Mouse (Mus musculus) heart, embryonic 16.5 days (tissue): Measurements from ENCODE around the gene Fam160a1. TPM values are rescaled to one million over a fixed set of nuclear protein-coding genes. Genes with fewer than 3 reads are reported as not detected.

Experiments
- ATAC-seq: fragments of 200-750 bp; cut with Nextera tagmentation; replicated peaks from 2 replicates; pipeline ENCODE4 v1.8.0; 2017; ENCODE audit warnings: moderate number of reproducible peaks; ENCODE audit not compliant: insufficient read depth, low FRiP score; ENCODE audit errors: extremely low read depth
- H3K27ac ChIP-seq: fragments of 300-500 bp; sonication (generic); 2 replicates; pipeline ENCODE4 v1.5.1; 2014; ENCODE audit warnings: mild to moderate bottlenecking, low read length, control low read depth, moderate library complexity
- H3K27me3 ChIP-seq: fragments of 300-500 bp; sonication (generic); 2 replicates; pipeline ENCODE4 v1.6.1; 2014; ENCODE audit warnings: low read length, mixed read lengths; ENCODE audit not compliant: control insufficient read depth, insufficient read depth
- H3K36me3 ChIP-seq: fragments of 300-500 bp; sonication (generic); 2 replicates; pipeline ENCODE4 v1.6.1; 2014; ENCODE audit not compliant: control insufficient read depth, insufficient read depth
- H3K4me1 ChIP-seq: fragments of 300-500 bp; sonication (generic); 2 replicates; pipeline ENCODE4 v1.6.1; 2014; ENCODE audit warnings: low read length, mixed read lengths; ENCODE audit not compliant: control insufficient read depth, insufficient read depth
- H3K4me2 ChIP-seq: fragments of 300-500 bp; sonication (generic); 2 replicates; pipeline ENCODE4 v1.6.1; 2014; ENCODE audit warnings: low read depth, mild to moderate bottlenecking, control low read depth, low read length
- H3K4me3 ChIP-seq: fragments of 300-500 bp; sonication (generic); 2 replicates; pipeline ENCODE4 v1.5.1; 2014; ENCODE audit warnings: mild to moderate bottlenecking, control low read depth, low read length
- H3K9ac ChIP-seq: fragments of 300-500 bp; sonication (generic); 2 replicates; pipeline ENCODE4 v1.6.1; 2014; ENCODE audit warnings: low read length, control low read depth
- H3K9me3 ChIP-seq: fragments of 300-500 bp; sonication (generic); replicated peaks from 2 replicates; pipeline ENCODE4 v1.6.1; 2016; ENCODE audit warnings: low read length; ENCODE audit not compliant: control insufficient read depth
- WGBS: fragments of 180-500 bp; shearing (Covaris S2); extraction: QIAGEN DNeasy Blood & Tissue Kit; methylation state at CpG from one replicate; pipeline ENCODE4 v1.1.7; 2014; 5-methylcytosine and 5-hydroxymethylcytosine counted together
- polyA plus RNA-seq: library from polyadenylated mRNA; unstranded; fragments of >200 nt; fragmentation: Nextera tagmentation; extraction: Ambion mirVana; gene quantifications from 2 replicates; pipeline ENCODE4 v1.2.1, GENCODE M21; 2015

Fam160a1 gene
- polyA plus RNA-seq, 1 experiment from 2014 or later: 10.2 TPM

DNA sequence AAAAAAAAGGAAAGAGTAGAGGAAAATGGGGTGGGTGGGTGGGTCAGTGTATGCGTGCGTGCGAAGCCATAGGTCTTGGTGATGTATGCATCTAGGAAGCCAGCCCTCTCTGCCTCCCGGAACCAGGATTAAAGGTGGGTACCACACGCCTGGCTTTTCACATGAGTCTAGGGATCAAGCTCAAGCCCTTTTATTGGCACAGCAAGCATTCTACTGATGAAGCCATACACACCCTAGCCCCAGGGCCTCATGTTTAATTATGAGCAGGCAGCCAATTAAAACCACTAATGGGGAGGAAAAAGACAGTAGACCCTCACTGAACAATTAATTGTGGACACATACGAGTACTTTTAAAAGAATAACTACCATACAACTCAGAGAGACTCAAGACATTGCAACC, 37.1 kb upstream of the Fam160a1 start:
- no peak overlapping the region for H3K9ac ChIP-seq
- no peaks in the 10 kb centered on the region for H3K27me3 ChIP-seq
- H3K4me1 ChIP-seq: peaks cover 16% of the 10 kb centered on the region
- H3K9me3 ChIP-seq: no peaks in the 10 kb centered on the region
- WGBS: 91% methylated on average over 6 of the region's 6 CpGs
- H3K4me3 ChIP-seq: no peak overlapping the region
- H3K36me3 ChIP-seq: no peaks in the 10 kb centered on the region
- H3K4me2 ChIP-seq: no peak overlapping the region
- H3K27ac ChIP-seq: no peak overlapping the region
- ATAC-seq: no peak

DNA sequence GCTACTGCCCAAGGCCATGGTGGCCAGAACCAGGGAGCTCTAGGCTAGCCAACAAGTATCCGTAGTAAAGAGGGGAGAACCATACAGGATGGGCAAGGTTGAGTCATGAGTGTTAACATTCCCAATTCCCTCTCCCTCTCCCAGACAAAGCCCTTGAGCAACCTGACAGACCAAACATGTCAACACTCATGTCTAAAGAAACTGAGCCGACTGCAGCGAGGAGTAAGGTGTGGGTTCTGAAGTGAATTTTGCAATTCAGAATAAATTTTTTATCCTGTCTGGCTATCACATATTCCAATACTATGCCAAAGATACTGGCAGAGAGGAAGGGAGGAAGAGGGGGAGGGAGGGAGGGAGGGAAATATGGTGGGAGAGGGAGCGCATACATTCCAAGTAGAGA, 36.6 kb upstream of the Fam160a1 start:
- ATAC-seq: no peak
- 55% methylated on average over 4 of the region's 4 CpGs for WGBS
- Histone ChIP-seq H3K9me3 (no peaks in the 10 kb centered on the region), H3K27ac (no peak overlapping the region), H3K36me3 (no peaks in the 10 kb centered on the region), H3K4me1 (peaks cover 16% of the 10 kb centered on the region), H3K9ac (no peak overlapping the region), H3K4me3 (no peak overlapping the region), H3K27me3 (no peaks in the 10 kb centered on the region), H3K4me2 (no peak overlapping the region)

DNA sequence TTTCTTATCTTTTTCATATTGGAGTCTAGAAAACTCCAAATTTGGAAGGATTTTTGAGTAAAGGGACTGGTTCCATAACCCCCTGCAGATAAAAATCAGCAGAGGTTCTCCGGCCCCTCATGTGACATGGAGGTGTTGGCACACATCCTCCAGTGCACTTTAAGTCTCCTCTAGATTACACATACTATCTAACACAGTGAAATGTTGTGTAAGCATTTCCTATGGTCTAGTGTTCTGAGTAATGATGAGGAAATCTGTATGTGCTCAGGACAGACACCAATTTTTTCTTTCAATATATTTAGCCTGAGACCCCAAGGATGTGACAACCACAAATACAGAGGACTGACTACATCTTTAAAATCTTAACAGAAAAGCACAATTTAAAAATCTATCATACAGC, 33.0 kb upstream of the Fam160a1 start:
- 46% methylated on average over 1 of the region's 1 CpGs for WGBS
- Histone ChIP-seq H3K4me3 (no peak overlapping the region), H3K9me3 (no peaks in the 10 kb centered on the region; the same call in 1 of the 2 replicates), H3K27ac (no peak overlapping the region), H3K4me1 (peaks cover 3% of the 10 kb centered on the region; the same call in 1 of the 2 replicates), H3K9ac (no peak overlapping the region), H3K36me3 (no peaks in the 10 kb centered on the region), H3K27me3 (no peaks in the 10 kb centered on the region), H3K4me2 (no peak overlapping the region)
- no peak for ATAC-seq

DNA sequence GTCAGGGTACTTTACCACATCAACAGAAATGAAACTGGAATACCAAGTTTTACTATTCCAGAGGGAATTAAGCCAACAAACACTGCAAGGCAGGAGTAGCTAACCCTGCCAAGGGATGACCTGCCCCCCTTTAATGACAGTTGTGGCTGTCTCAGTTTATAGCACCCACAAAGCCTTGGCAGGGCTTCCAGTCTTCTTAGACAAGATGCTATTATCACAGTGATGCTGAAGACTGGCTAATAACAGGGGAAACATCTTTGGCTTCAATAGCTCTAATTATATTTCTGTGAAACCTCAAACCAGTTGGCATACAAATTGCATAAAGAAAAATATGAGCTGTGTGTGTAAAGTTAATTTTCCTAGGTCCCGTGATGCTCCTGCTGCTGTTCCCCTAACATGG, 29.2 kb upstream of the Fam160a1 start:
- H3K9ac ChIP-seq: no peak overlapping the region
- H3K4me3 ChIP-seq: no peak overlapping the region
- peaks cover 19% of the 10 kb centered on the region for H3K4me1 ChIP-seq
- no peak overlapping the region for H3K27ac ChIP-seq
- ATAC-seq: no peak
- H3K36me3 ChIP-seq: no peaks in the 10 kb centered on the region
- H3K27me3 ChIP-seq: no peaks in the 10 kb centered on the region
- no peaks in the 10 kb centered on the region; the same call in 1 of the 2 replicates for H3K9me3 ChIP-seq
- no peak overlapping the region for H3K4me2 ChIP-seq
- whole genome bisulfite sequencing: 83% methylated on average over 1 of the region's 1 CpGs

DNA sequence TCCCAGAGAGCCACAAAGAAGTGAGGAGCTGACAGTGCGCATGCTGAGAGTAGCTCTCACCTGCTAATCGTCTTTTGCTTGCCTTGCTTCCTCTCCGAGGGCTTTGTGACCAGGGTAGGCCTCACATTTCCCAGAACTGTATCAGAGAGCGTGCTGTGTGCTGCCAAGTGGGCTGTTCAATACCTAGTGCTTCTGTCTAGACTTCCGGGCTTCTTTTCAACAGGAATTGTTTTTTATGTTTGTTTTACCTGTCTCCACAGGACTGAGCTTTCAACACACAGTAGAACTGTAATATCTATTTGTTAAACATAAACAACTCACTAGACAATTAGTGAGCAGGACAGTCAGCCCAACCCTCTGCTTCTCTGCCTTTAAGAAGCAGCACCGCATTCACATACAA, 28.2 kb upstream of the Fam160a1 start:
- Histone ChIP-seq H3K4me3 (no peak overlapping the region), H3K9me3 (no peaks in the 10 kb centered on the region; the same call in 1 of the 2 replicates), H3K27me3 (no peaks in the 10 kb centered on the region), H3K4me1 (peaks cover 20% of the 10 kb centered on the region), H3K4me2 (no peak overlapping the region), H3K27ac (no peak overlapping the region), H3K36me3 (no peaks in the 10 kb centered on the region), H3K9ac (no peak overlapping the region)
- no peak for ATAC-seq
- WGBS: 74% methylated on average over 6 of the region's 6 CpGs

DNA sequence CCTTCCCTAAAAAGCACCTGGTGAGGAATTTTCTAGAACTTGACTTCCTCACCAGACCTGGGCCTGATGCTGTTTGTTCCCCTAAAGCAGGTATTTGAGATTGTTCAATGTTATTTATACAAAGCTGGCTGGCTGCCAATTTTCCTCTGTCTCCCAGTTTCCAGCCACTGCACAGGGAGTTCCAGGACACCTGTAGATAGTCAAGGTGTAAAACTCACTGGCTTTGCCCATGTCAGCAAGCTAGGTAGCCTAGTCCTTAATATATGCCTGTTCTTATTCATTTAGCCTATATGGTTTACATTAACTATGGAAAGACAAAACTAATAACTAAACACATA, 25.8 kb upstream of the Fam160a1 start:
- H3K27ac ChIP-seq: peak overlapping the region; percentile 90
- no peak for ATAC-seq
- H3K9me3 ChIP-seq: no peaks in the 10 kb centered on the region; the same call in 1 of the 2 replicates
- peaks cover 24% of the 10 kb centered on the region for H3K4me1 ChIP-seq
- H3K4me2 ChIP-seq: peak overlapping the region; percentile 41; the same call in 1 of the 2 replicates
- no peak overlapping the region for H3K9ac ChIP-seq
- H3K36me3 ChIP-seq: no peaks in the 10 kb centered on the region
- no peaks in the 10 kb centered on the region for H3K27me3 ChIP-seq
- H3K4me3 ChIP-seq: no peak overlapping the region

DNA sequence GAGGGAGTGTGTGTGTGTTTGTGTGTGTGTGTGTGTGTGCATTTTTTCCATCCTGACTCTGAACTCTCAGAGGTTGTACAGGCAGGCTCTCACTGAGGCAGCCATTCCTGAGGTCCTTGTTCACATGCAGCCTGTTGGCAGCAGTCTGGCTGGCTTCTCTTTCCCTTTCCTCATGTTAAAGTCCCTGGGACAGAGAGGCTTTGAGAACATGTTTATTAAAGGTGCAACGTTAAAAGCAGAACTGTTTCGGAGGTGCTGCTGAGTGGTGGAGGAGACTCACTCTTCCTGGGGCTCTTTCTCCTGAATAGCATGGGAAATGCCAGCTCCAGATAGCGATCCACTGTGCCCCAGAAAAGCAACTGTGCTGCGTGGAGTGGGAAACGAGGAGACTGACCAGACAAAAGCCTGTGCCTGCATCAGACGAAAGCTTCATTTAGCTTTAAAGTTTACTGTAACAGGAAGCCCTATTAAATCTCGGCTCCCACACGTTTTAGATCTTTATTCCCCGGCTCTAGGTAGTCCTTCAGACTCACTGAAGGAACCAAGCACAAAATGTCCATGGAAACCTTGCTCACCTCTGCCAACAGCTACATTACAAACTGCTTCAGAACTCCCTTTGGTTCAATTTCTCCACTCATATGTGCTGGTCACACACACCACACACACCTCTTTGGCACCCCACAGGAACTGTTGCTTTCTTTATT, 25.2 kb upstream of the Fam160a1 start:
- 24% methylated on average over 9 of the region's 9 CpGs for WGBS
- H3K4me3 ChIP-seq: no peak overlapping the region
- no peak; the same call in 1 of the 2 replicates for ATAC-seq
- H3K27ac ChIP-seq: peak overlapping the region; percentile 90
- peak overlapping the region; percentile 41 for H3K4me2 ChIP-seq
- H3K4me1 ChIP-seq: peaks cover 27% of the 10 kb centered on the region
- no peaks in the 10 kb centered on the region for H3K36me3 ChIP-seq
- H3K27me3 ChIP-seq: no peaks in the 10 kb centered on the region
- H3K9me3 ChIP-seq: no peaks in the 10 kb centered on the region; the same call in 1 of the 2 replicates
- H3K9ac ChIP-seq: peak overlapping the region; percentile 57

DNA sequence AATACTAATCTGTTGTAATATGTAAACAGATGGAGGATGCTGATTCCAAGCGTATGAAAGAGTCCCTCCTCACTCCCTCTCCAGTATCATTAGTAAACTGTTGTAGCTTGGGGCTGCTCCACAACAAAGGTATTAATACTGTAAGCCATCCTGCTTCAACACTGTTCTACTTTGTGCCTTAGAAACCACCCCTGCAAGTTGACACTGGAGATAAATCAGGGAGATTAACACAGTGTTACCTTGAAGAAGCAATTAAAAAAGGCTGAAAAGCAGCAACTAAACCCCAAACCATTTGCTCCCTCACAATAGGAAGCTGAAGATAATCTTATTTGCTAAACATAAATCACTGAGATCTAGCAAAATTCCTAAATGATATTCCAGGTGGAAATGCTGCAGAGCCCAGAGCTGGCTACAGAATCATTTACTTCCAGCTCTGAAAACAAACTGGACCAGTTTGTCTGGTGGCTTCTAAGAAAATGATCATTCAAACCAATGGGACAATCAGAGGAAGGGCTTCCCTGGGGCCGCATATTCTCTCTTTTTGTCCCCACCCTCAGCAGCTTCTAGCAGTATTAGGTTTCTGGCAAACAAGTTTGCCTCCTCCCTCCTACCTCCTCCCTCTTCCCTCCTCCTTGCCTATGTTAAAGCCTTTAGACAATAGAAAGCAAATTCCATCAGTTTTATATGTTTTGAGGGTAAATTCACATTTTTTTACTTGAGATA, 24.5 kb upstream of the Fam160a1 start:
- Histone ChIP-seq H3K9me3 (no peaks in the 10 kb centered on the region; the same call in 1 of the 2 replicates), H3K4me3 (no peak overlapping the region), H3K9ac (peak overlapping the region; percentile 57), H3K36me3 (no peaks in the 10 kb centered on the region), H3K4me1 (peaks cover 27% of the 10 kb centered on the region), H3K27ac (peak overlapping the region; percentile 90), H3K27me3 (no peaks in the 10 kb centered on the region), H3K4me2 (no peak overlapping the region; the same call in 1 of the 2 replicates)
- 46% methylated on average over 2 of the region's 2 CpGs for WGBS
- no peak for ATAC-seq

DNA sequence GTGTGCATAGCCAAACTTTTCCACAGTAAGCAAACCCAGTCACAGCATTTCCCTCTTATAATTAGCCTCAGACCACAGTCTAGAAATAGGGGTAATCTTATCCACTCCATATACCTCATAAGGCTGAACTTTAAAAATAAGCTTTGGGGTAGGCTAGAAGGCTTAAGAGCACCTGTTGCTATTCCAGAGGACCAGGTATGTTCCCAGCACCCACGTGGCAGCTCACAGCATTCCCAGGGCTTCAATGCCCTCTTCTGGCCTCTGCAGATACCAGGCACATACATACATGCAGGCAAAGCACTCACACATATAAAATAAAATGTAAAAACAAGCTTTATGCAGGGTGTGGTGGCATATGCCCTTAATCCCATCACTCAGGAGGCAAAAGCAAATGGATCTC, 16.5 kb upstream of the Fam160a1 start:
- Histone ChIP-seq H3K4me1 (peaks cover 10% of the 10 kb centered on the region), H3K27ac (no peak overlapping the region), H3K4me2 (no peak overlapping the region), H3K36me3 (no peaks in the 10 kb centered on the region), H3K27me3 (no peaks in the 10 kb centered on the region), H3K4me3 (no peak overlapping the region), H3K9me3 (0 out of 2 replicates have a peak, but pooled peaks cover 3% of the 10 kb centered on the region), H3K9ac (no peak overlapping the region)
- no peak for ATAC-seq
- WGBS: 74% methylated on average over 1 of the region's 1 CpGs
